Comparison of ENCODE assay signal across 8 mouse cellular contexts in genomic region chr13:63278141-63278631, GRCm38 (mm10).
A peak's percentile ranks its signal among the peaks of the same experiment; 100 is the strongest.
DNase-seq lines count a peak whose midpoint lies in the region; ATAC-seq and TF ChIP-seq lines count a peak whose summit lies in the region.

No protein-coding gene starts in this region.

- peak overlapping the region; percentile 57 for H3K4me2 ChIP-seq in heart, embryonic 13.5 days
- peak overlapping the region; percentile 59 for H3K4me2 ChIP-seq in kidney, postnatal 0 days (ENCODE audit: low read length)
- H3K4me2 ChIP-seq in neural tube, embryonic 14.5 days (ENCODE audit: low read depth, low read length), result peak overlapping the region; percentile 17; the same call in 1 of the 2 replicates

- peak overlapping the region; percentile 90 for H3K4me3 ChIP-seq in megakaryocyte, embryonic 14.5 days (replicated peaks)
- peak overlapping the region; percentile 0; the same call in 1 of the 2 replicates for H3K4me3 ChIP-seq in heart, embryonic 13.5 days
- H3K4me3 ChIP-seq in kidney, postnatal 0 days (replicated peaks; ENCODE audit: low read depth, low read length), result peak overlapping the region; percentile 27; the same call in 1 of the 2 replicates
- no peak overlapping the region for H3K4me3 ChIP-seq in neural tube, embryonic 14.5 days (ENCODE audit: low read depth, low read length)

- no peak for ATAC-seq in megakaryocyte, adult 5-6 weeks (ENCODE audit: poor library complexity, severe bottlenecking)
- ATAC-seq in heart, embryonic 13.5 days (ENCODE audit: extremely low read depth, insufficient number of reproducible peaks, low FRiP score, low TSS enrichment), result no peak
- ATAC-seq in kidney, postnatal 0 days (replicated peaks; ENCODE audit: low FRiP score, low read depth), result no peak
- no peak for ATAC-seq in neural tube, embryonic 14.5 days (ENCODE audit: low read depth)

- H3K36me3 ChIP-seq in megakaryocyte, embryonic 14.5 days (replicated peaks; ENCODE audit: low read length), result peaks cover 24% of the 10 kb centered on the region
- peaks cover 16% of the 10 kb centered on the region for H3K36me3 ChIP-seq in heart, embryonic 13.5 days
- H3K36me3 ChIP-seq in kidney, postnatal 0 days (ENCODE audit: insufficient read depth, low read length), result peaks cover 6% of the 10 kb centered on the region
- H3K36me3 ChIP-seq in neural tube, embryonic 14.5 days (ENCODE audit: control insufficient read depth, insufficient read depth, low read length), result no peaks in the 10 kb centered on the region

- H3K27me3 ChIP-seq in megakaryocyte, embryonic 14.5 days (replicated peaks), result no peaks in the 10 kb centered on the region
- no peaks in the 10 kb centered on the region for H3K27me3 ChIP-seq in heart, embryonic 13.5 days (replicated peaks)
- H3K27me3 ChIP-seq in kidney, postnatal 0 days (ENCODE audit: insufficient read depth, low read length), result no peaks in the 10 kb centered on the region
- no peaks in the 10 kb centered on the region for H3K27me3 ChIP-seq in neural tube, embryonic 14.5 days (ENCODE audit: control insufficient read depth, insufficient read depth, low read length)

- no peak for TF ChIP-seq CTCF in kidney, postnatal 0 days (IDR thresholded peaks at IDR 0.05; ENCODE audit: low read depth)

- H3K4me1 ChIP-seq in megakaryocyte, embryonic 14.5 days, result peaks cover 68% of the 10 kb centered on the region
- peaks cover 94% of the 10 kb centered on the region for H3K4me1 ChIP-seq in heart, embryonic 13.5 days
- H3K4me1 ChIP-seq in kidney, postnatal 0 days (replicated peaks; ENCODE audit: insufficient read depth, low read length), result peaks cover 42% of the 10 kb centered on the region
- peaks cover 7% of the 10 kb centered on the region; the same call in 1 of the 2 replicates for H3K4me1 ChIP-seq in neural tube, embryonic 14.5 days (ENCODE audit: control insufficient read depth, insufficient read depth, low read length)

- DNase-seq in kidney, postnatal 0 days (ENCODE audit: low spot score), result no peak
- no peak for DNase-seq in cerebellum, adult 9-11 months
- no peak for DNase-seq in adrenal gland, postnatal 4 days (ENCODE audit: low spot score in 2 of 2)
- DNase-seq in thymus, postnatal 10 days (ENCODE audit: low spot score in 2 of 2), result no peak

- H3K9me3 ChIP-seq in megakaryocyte, embryonic 14.5 days, result no peaks in the 10 kb centered on the region
- no peaks in the 10 kb centered on the region for H3K9me3 ChIP-seq in heart, embryonic 13.5 days
- H3K9me3 ChIP-seq in kidney, postnatal 0 days (replicated peaks; ENCODE audit: low read length), result no peaks in the 10 kb centered on the region
- no peaks in the 10 kb centered on the region for H3K9me3 ChIP-seq in neural tube, embryonic 14.5 days (ENCODE audit: control insufficient read depth, low read length)

- WGBS in heart, embryonic 13.5 days, result 28% methylated on average over 5 of the region's 5 CpGs
- 19% methylated on average over 5 of the region's 5 CpGs for WGBS in kidney, postnatal 0 days
- WGBS in neural tube, embryonic 14.5 days, result 38% methylated on average over 5 of the region's 5 CpGs

- H3K27ac ChIP-seq in heart, embryonic 13.5 days (replicated peaks), result peak overlapping the region; percentile 87
- H3K27ac ChIP-seq in kidney, postnatal 0 days, result peak overlapping the region; percentile 82
- peak overlapping the region; percentile 58; the same call in 1 of the 2 replicates for H3K27ac ChIP-seq in neural tube, embryonic 14.5 days (ENCODE audit: low read depth, low read length)

- H3K9ac ChIP-seq in heart, embryonic 13.5 days, result peak overlapping the region; percentile 68
- H3K9ac ChIP-seq in kidney, postnatal 0 days (ENCODE audit: low read depth, low read length), result peak overlapping the region; percentile 46; the same call in 1 of the 2 replicates
- H3K9ac ChIP-seq in neural tube, embryonic 14.5 days (replicated peaks; ENCODE audit: low read depth, low read length), result no peak overlapping the region
